Mouse (Mus musculus): Measurements from ENCODE around the gene Nos1ap. TPM values are rescaled to one million over a fixed set of nuclear protein-coding genes. Genes with fewer than 3 reads are reported as not detected.

Nos1ap gene
- polyA plus RNA-seq, 1 experiment, result 50.1 TPM

DNA sequence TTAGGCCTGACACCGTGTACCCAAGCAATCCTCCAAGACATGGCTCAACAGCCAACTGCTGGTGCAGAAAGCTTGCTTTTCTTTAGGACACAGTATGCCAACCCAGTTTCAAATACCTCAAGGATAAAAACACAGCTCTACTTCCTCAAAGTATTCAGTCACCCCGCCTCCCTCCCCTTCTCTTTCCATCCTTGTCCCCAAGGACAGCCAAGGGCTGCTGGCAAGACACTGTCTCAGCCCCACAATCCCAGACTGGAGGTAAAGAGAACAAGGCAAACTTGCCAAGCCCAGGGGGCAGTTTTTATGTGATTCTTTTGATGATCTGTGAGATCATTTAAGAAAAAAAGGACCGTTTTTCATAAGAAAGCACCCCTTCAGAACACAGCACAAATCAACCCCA lies 108.6 kb downstream of the Nos1ap start:
- WGBS, result 85% methylated on average over 3 of the region's 3 CpGs
- H3K4me3 ChIP-seq (replicated peaks; ENCODE audit: insufficient read depth, low read depth, low read length), result no peak overlapping the region
- H3K27me3 ChIP-seq (ENCODE audit: control insufficient read depth, insufficient read depth, low read length), result no peaks in the 10 kb centered on the region
- TF ChIP-seq CTCF (IDR thresholded peaks at IDR 0.05; ENCODE audit: borderline replicate concordance, insufficient read depth, low read depth, low read length), result no peak
- no peak for TF ChIP-seq POLR2A (IDR thresholded peaks at IDR 0.05; ENCODE audit: borderline replicate concordance, insufficient read depth, low read length)
- DNase-seq, result peak in 1 of 2 experiments; percentile 34
- peaks cover 11% of the 10 kb centered on the region for H3K4me1 ChIP-seq (ENCODE audit: control insufficient read depth, insufficient read depth, low read length)
- H3K27ac ChIP-seq (ENCODE audit: insufficient read depth, low read length), result no peak overlapping the region

GRCm38 (mm10) chr1:170479458-170479798 lies 110.2 kb downstream of the Nos1ap start:
- no peak overlapping the region for H3K4me3 ChIP-seq (replicated peaks; ENCODE audit: insufficient read depth, low read depth, low read length)
- TF ChIP-seq CTCF (IDR thresholded peaks at IDR 0.05; ENCODE audit: borderline replicate concordance, insufficient read depth, low read depth, low read length), result no peak
- TF ChIP-seq POLR2A (IDR thresholded peaks at IDR 0.05; ENCODE audit: borderline replicate concordance, insufficient read depth, low read length), result no peak
- H3K27ac ChIP-seq (ENCODE audit: insufficient read depth, low read length), result no peak overlapping the region
- peaks cover 11% of the 10 kb centered on the region for H3K4me1 ChIP-seq (ENCODE audit: control insufficient read depth, insufficient read depth, low read length)
- no peaks in the 10 kb centered on the region for H3K27me3 ChIP-seq (ENCODE audit: control insufficient read depth, insufficient read depth, low read length)
- DNase-seq, result no peak
- 73% methylated on average over 3 of the region's 3 CpGs for WGBS

DNA sequence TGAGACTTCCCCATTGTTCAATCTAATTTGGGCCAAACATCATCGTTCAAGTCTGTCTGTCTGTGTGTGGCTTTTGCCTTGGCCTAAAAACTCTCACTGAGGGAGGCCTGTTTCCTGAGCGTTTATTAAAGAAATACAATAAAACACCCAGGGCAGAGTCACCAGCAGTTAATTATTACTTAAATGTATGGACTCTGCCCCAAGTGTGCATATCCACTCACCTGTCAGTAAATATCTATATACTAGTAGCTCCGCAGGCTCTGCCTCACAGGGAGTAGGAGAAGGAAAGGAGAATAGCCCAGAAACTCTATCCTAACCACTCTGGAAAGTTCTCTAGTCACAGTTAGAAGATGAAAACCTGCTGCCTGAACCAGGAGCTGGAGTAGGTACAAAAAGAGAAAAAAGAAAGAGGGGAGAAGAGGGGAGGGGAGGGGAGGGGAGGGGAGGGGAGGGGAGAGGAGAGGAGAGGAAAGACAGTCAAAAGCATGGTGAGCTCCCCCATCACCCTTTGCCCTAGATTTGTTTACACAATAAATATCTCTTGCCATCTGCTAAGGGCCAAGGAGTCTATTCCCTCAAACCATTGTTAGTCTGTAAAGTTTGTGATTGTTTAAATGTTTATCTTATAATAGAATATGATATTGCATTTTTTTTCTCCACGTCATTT lies 110.7 kb downstream of the Nos1ap start:
- Histone ChIP-seq H3K27ac (ENCODE audit: insufficient read depth, low read length) (no peak overlapping the region), H3K4me3 (replicated peaks; ENCODE audit: insufficient read depth, low read depth, low read length) (no peak overlapping the region), H3K27me3 (ENCODE audit: control insufficient read depth, insufficient read depth, low read length) (no peaks in the 10 kb centered on the region), H3K4me1 (ENCODE audit: control insufficient read depth, insufficient read depth, low read length) (peaks cover 11% of the 10 kb centered on the region)
- no peak for DNase-seq
- 80% methylated on average over 4 of the region's 4 CpGs for WGBS
- TF ChIP-seq POLR2A (IDR thresholded peaks at IDR 0.05; ENCODE audit: borderline replicate concordance, insufficient read depth, low read length) (no peak), CTCF (IDR thresholded peaks at IDR 0.05; ENCODE audit: borderline replicate concordance, insufficient read depth, low read depth, low read length) (no peak)

GRCm38 (mm10) chr1:170477636-170478600 lies 111.7 kb downstream of the Nos1ap start:
- TF ChIP-seq POLR2A (IDR thresholded peaks at IDR 0.05; ENCODE audit: borderline replicate concordance, insufficient read depth, low read length), result no peak
- TF ChIP-seq CTCF (IDR thresholded peaks at IDR 0.05; ENCODE audit: borderline replicate concordance, insufficient read depth, low read depth, low read length), result no peak
- no peaks in the 10 kb centered on the region for H3K27me3 ChIP-seq (ENCODE audit: control insufficient read depth, insufficient read depth, low read length)
- DNase-seq, result peak; percentile 41 to 62
- 27% methylated on average over 10 of the region's 10 CpGs for WGBS
- 0 out of 2 replicates have a peak overlapping the region, but pooled peaks have one; percentile 1 for H3K27ac ChIP-seq (ENCODE audit: insufficient read depth, low read length)
- H3K4me3 ChIP-seq (replicated peaks; ENCODE audit: insufficient read depth, low read depth, low read length), result no peak overlapping the region
- peaks cover 11% of the 10 kb centered on the region for H3K4me1 ChIP-seq (ENCODE audit: control insufficient read depth, insufficient read depth, low read length)

DNA sequence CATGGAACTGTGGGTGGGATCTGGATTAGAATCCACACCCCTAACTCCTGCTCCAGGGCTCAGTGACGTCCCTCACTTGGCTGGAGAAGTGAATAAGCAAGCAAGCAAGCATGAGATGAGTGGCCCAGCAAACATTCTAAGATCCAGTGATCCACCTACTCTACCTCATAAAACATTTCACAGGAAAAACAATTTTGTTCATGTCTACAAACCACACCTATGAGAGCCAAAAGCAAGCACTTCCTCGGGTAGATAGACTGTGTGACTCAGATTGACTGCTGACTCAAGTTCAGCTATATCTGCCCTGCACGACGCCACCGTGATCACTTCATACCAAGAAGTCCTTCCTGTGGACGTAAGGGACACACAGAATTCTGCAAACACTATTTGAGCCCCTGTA lies 116.2 kb downstream of the Nos1ap start:
- no peak overlapping the region for H3K27ac ChIP-seq (ENCODE audit: insufficient read depth, low read length)
- H3K4me3 ChIP-seq (replicated peaks; ENCODE audit: insufficient read depth, low read depth, low read length), result no peak overlapping the region
- H3K4me1 ChIP-seq (ENCODE audit: control insufficient read depth, insufficient read depth, low read length), result peaks cover 9% of the 10 kb centered on the region
- no peaks in the 10 kb centered on the region for H3K27me3 ChIP-seq (ENCODE audit: control insufficient read depth, insufficient read depth, low read length)
- no peak for DNase-seq
- no peak for TF ChIP-seq POLR2A (IDR thresholded peaks at IDR 0.05; ENCODE audit: borderline replicate concordance, insufficient read depth, low read length)
- TF ChIP-seq CTCF (IDR thresholded peaks at IDR 0.05; ENCODE audit: borderline replicate concordance, insufficient read depth, low read depth, low read length), result no peak
- 88% methylated on average over 6 of the region's 6 CpGs for WGBS

DNA sequence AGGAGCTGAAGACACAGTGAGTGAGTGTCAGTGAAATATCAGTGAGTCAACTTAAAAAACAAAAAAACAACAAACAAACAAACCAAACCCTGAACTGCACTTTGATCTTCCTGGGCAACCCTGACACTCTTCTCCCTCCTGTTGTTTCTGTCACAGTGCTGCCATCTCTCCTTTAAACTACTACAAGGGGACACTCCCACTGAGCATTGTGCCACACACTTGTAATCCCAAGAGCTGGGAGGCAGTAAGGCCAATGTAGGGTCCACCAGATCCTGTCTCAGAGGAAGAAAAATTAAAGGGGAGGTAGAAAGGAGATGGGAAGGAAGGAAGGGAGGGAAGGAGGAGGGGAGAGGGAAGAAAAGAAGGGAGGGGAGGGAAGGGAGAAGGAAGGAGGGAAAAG lies 116.8 kb downstream of the Nos1ap start:
- no peak overlapping the region for H3K4me3 ChIP-seq (replicated peaks; ENCODE audit: insufficient read depth, low read depth, low read length)
- no peak for TF ChIP-seq POLR2A (IDR thresholded peaks at IDR 0.05; ENCODE audit: borderline replicate concordance, insufficient read depth, low read length)
- no peak for TF ChIP-seq CTCF (IDR thresholded peaks at IDR 0.05; ENCODE audit: borderline replicate concordance, insufficient read depth, low read depth, low read length)
- no peaks in the 10 kb centered on the region for H3K27me3 ChIP-seq (ENCODE audit: control insufficient read depth, insufficient read depth, low read length)
- no peak for DNase-seq
- H3K27ac ChIP-seq (ENCODE audit: insufficient read depth, low read length), result no peak overlapping the region
- peaks cover 4% of the 10 kb centered on the region for H3K4me1 ChIP-seq (ENCODE audit: control insufficient read depth, insufficient read depth, low read length)

- H3K27me3 ChIP-seq (ENCODE audit: control insufficient read depth, insufficient read depth, low read length), result no peaks in the 10 kb centered on the region
- peak in 1 of 2 experiments; percentile 36 for DNase-seq
- H3K4me3 ChIP-seq (replicated peaks; ENCODE audit: insufficient read depth, low read depth, low read length), result no peak overlapping the region
- no peak for TF ChIP-seq CTCF (IDR thresholded peaks at IDR 0.05; ENCODE audit: borderline replicate concordance, insufficient read depth, low read depth, low read length)
- no peak for TF ChIP-seq POLR2A (IDR thresholded peaks at IDR 0.05; ENCODE audit: borderline replicate concordance, insufficient read depth, low read length)
- peaks cover 8% of the 10 kb centered on the region for H3K4me1 ChIP-seq (ENCODE audit: control insufficient read depth, insufficient read depth, low read length)
- WGBS, result 69% methylated on average over 6 of the region's 6 CpGs
- H3K27ac ChIP-seq (ENCODE audit: insufficient read depth, low read length), result no peak overlapping the region
Observed at GRCm38 (mm10) chr1:170466099-170467009, 123.3 kb downstream of the Nos1ap start.

All from cerebellum, adult 2 months (tissue).